Mouse (Mus musculus) embryonic facial prominence, embryonic 15.5 days (tissue): ENCODE measurements around the gene Ankrd13a. TPM values are rescaled to one million over a fixed set of nuclear protein-coding genes. Genes with fewer than 3 reads are reported as not detected.

Experiments
- ATAC-seq: fragments of 200-750 bp; cut with Nextera tagmentation; 2 replicates; pipeline ENCODE4 v1.8.0; 2017; ENCODE audit warnings: low read depth, moderate TSS enrichment; ENCODE audit not compliant: insufficient number of reproducible peaks, low FRiP score, low TSS enrichment
- H3K27ac ChIP-seq: fragments of 300-500 bp; sonication (generic); replicated peaks from 2 replicates; pipeline ENCODE4 v1.5.1; 2015; ENCODE audit warnings: mild to moderate bottlenecking, inconsistent platforms
- H3K27me3 ChIP-seq: fragments of 300-500 bp; sonication (generic); 2 replicates; pipeline ENCODE4 v1.6.1; 2015; ENCODE audit warnings: inconsistent platforms
- H3K36me3 ChIP-seq: fragments of 300-500 bp; sonication (generic); 2 replicates; pipeline ENCODE4 v1.6.1; 2015; ENCODE audit warnings: mild to moderate bottlenecking, inconsistent platforms
- H3K4me1 ChIP-seq: fragments of 300-500 bp; sonication (generic); 2 replicates; pipeline ENCODE4 v1.6.1; 2015; ENCODE audit warnings: inconsistent platforms
- H3K4me2 ChIP-seq: fragments of 300-500 bp; sonication (generic); replicated peaks from 2 replicates; pipeline ENCODE4 v1.6.1; 2015; ENCODE audit warnings: mild to moderate bottlenecking, inconsistent platforms
- H3K4me3 ChIP-seq: fragments of 300-500 bp; sonication (generic); replicated peaks from 2 replicates; pipeline ENCODE4 v1.5.1; 2015; ENCODE audit warnings: mild to moderate bottlenecking, inconsistent platforms
- H3K9ac ChIP-seq: fragments of 300-500 bp; sonication (generic); 2 replicates; pipeline ENCODE4 v1.6.1; 2015; ENCODE audit warnings: inconsistent platforms
- H3K9me3 ChIP-seq: fragments of 300-500 bp; sonication (generic); replicated peaks from 2 replicates; pipeline ENCODE4 v1.6.1; 2016; ENCODE audit warnings: inconsistent platforms
- WGBS: fragments of 180-500 bp; shearing (Covaris S2); methylation state at CpG from one replicate; pipeline ENCODE4 v1.1.7; 2015; 5-methylcytosine and 5-hydroxymethylcytosine counted together
- polyA plus RNA-seq: library from polyadenylated mRNA; unstranded; fragments of >200 nt; fragmentation: Nextera tagmentation; extraction: Ambion mirVana; gene quantifications from 2 replicates; pipeline ENCODE4 v1.2.1, GENCODE M21; 2015

Gene Ankrd13a
- polyA plus RNA-seq, 1 experiment from 2014 or later: 54.9 TPM

DNA sequence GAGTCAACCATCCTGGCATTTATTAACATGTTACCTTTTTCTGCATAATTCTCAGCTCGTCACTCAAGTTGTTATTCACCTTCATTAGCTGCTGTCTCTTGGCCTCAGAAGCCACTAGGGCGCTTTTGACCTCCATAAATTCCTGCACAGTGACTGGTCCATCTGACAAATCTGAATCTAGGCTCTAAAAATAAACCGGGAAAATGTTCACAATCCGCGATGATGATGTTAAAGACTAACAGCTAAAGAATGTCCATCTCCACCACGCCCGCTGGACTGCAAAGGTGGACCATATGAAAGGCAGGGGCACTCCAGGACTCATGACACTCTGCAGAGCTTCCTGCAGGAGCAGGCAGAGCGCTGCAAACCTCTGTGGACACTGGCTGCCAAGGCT is 30.8 kb upstream of the Ankrd13a start:
- H3K27ac ChIP-seq: no peak overlapping the region
- no peaks in the 10 kb centered on the region for H3K9me3 ChIP-seq
- H3K4me3 ChIP-seq: no peak overlapping the region
- no peak overlapping the region for H3K4me2 ChIP-seq
- H3K27me3 ChIP-seq: no peaks in the 10 kb centered on the region
- 94% methylated on average over 8 of the region's 8 CpGs for WGBS
- 0 out of 2 replicates have a peak, but pooled peaks cover 7% of the 10 kb centered on the region for H3K4me1 ChIP-seq
- no peak for ATAC-seq
- no peak overlapping the region for H3K9ac ChIP-seq
- H3K36me3 ChIP-seq: peaks cover 79% of the 10 kb centered on the region

DNA sequence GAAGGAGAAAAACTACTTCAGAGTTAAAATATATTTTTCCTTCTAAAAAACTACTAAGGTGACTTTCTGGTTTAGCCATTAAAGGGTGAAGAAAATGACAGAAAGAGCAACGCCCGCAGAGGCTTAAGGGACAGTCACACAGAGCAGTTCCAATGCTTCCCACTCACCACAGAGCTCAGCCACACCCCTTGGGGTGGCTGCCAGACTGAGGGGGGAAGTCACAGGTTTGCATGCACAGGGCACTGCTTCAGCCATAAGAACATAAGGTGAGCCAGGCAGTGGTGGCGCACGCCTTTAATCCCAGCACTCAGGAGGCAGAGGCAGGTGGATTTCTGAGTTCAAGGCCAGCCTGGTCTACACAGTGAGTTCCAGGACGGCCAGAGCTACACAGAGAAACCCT is 28.9 kb upstream of the Ankrd13a start:
- 80% methylated on average over 5 of the region's 5 CpGs for WGBS
- no peak overlapping the region for H3K4me2 ChIP-seq
- no peak overlapping the region for H3K4me3 ChIP-seq
- H3K27ac ChIP-seq: no peak overlapping the region
- H3K9me3 ChIP-seq: no peaks in the 10 kb centered on the region
- ATAC-seq: no peak
- no peaks in the 10 kb centered on the region for H3K27me3 ChIP-seq
- H3K4me1 ChIP-seq: no peaks in the 10 kb centered on the region
- H3K36me3 ChIP-seq: peaks cover 82% of the 10 kb centered on the region
- H3K9ac ChIP-seq: no peak overlapping the region

DNA sequence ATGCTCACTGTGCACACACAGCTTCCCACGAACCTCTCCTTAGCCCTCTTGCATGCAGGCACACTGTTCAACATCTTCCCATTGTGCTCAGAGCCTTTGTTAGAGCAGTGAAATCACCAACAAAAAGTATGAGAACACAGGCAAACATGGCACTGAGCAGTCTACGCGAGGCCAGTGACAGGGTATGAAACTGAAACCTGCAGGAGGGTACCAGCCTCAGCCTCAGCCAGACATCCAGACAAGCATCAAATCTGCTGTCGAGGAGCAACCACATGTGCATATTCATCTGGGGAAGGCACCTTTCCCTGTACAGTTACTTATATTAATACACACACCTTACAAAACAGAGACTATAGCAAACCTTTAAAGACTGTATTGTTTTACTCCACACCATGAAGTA is 27.6 kb upstream of the Ankrd13a start:
- Histone ChIP-seq H3K9ac (no peak overlapping the region), H3K4me1 (no peaks in the 10 kb centered on the region), H3K4me3 (no peak overlapping the region), H3K9me3 (no peaks in the 10 kb centered on the region), H3K4me2 (no peak overlapping the region), H3K27me3 (no peaks in the 10 kb centered on the region), H3K36me3 (peaks cover 81% of the 10 kb centered on the region), H3K27ac (no peak overlapping the region)
- WGBS: 88% methylated on average over 4 of the region's 4 CpGs
- no peak for ATAC-seq

DNA sequence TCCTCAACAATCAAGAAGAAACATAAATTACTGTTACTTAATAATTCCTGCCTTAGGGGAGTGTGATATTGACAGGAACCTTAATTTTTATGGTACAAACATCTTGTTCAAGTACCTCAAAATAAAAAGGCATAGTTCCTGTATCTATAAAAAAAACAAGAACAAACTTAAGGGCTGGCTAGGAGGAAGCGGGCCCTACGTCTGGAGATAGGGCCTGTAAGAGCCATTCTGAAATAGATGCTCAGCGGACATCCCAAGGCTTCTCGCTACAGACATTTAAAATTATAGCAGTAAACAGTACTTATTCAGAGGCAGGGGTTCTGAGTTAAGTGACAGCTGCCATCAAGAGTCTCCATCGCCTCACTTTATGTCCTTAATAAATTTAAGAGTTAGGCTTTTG is 27.0 kb upstream of the Ankrd13a start:
- H3K4me2 ChIP-seq: no peak overlapping the region
- peaks cover 81% of the 10 kb centered on the region for H3K36me3 ChIP-seq
- H3K4me1 ChIP-seq: no peaks in the 10 kb centered on the region
- H3K27me3 ChIP-seq: no peaks in the 10 kb centered on the region
- no peak overlapping the region for H3K27ac ChIP-seq
- H3K9ac ChIP-seq: no peak overlapping the region
- no peak overlapping the region for H3K4me3 ChIP-seq
- no peaks in the 10 kb centered on the region for H3K9me3 ChIP-seq
- 91% methylated on average over 5 of the region's 5 CpGs for WGBS
- no peak for ATAC-seq

DNA sequence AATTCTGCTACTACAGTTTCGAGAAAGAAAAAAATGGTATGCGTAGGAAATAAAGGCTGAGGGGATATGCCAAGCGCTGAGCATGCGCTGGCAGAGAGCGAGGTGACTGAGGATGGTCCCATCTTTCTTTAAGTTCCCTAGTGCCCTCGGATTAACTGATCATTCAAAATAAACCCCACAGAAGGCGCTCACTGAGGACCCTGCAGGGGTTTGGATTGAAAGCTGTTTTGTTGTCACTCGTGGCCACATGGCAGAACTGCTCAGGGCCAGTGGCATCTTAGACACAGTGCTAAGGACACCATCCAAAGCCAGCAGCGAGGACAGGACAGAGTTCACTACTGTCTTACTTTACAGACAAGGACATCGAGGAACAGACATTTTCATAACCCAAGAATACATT is 24.2 kb upstream of the Ankrd13a start:
- Histone ChIP-seq H3K36me3 (peaks cover 77% of the 10 kb centered on the region), H3K4me3 (no peak overlapping the region), H3K27ac (no peak overlapping the region), H3K4me2 (no peak overlapping the region), H3K9ac (no peak overlapping the region), H3K9me3 (no peaks in the 10 kb centered on the region), H3K27me3 (no peaks in the 10 kb centered on the region), H3K4me1 (no peaks in the 10 kb centered on the region)
- no peak for ATAC-seq
- 86% methylated on average over 10 of the region's 10 CpGs for WGBS

DNA sequence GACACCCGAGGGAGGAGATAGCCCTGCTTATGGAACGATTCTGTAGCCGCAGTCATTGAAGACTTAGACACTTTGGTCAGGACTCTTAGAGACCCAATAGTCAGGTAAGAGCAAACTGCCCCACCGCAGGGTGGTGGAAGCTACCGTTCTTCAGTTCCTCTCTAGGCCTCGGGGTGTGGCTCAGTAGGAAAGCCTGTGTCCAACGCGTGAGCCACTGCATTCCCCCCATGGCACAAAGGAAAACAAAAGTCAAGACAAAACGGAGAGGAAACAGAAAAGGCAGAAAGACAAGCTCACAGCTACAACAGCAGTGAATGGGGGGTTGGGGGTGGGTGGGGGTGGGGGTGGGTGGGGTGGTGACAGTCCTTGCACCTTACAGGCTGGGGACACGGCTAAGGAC is 22.1 kb upstream of the Ankrd13a start:
- Histone ChIP-seq H3K4me2 (no peak overlapping the region), H3K4me3 (no peak overlapping the region), H3K27ac (no peak overlapping the region), H3K9ac (no peak overlapping the region), H3K27me3 (no peaks in the 10 kb centered on the region), H3K9me3 (no peaks in the 10 kb centered on the region), H3K36me3 (peaks cover 84% of the 10 kb centered on the region), H3K4me1 (no peaks in the 10 kb centered on the region)
- ATAC-seq: no peak
- WGBS: 86% methylated on average over 10 of the region's 10 CpGs

DNA sequence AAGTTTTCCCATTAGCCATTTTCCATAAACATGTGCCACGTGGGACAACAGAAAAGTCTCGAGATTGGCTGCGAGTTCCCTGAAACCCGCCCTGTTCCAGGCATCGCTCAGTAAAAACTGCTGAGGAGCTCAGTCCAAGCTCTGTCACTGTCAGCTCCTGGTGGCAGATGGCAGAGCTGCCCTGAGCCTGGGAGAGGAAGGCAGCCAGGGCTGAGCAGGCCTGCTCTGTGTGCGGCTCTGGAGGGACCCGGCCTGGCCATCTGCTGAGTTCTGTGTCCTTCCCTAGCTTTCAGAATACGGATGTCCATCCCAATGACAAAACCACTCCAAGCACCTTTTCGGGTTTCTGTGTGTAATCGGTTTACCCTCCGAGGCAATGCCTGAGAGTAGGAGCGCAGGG is 21.1 kb upstream of the Ankrd13a start:
- no peak overlapping the region for H3K4me3 ChIP-seq
- H3K4me2 ChIP-seq: no peak overlapping the region
- H3K4me1 ChIP-seq: no peaks in the 10 kb centered on the region
- 89% methylated on average over 12 of the region's 12 CpGs for WGBS
- H3K9ac ChIP-seq: no peak overlapping the region
- H3K27me3 ChIP-seq: no peaks in the 10 kb centered on the region
- no peaks in the 10 kb centered on the region for H3K9me3 ChIP-seq
- no peak overlapping the region for H3K27ac ChIP-seq
- no peak for ATAC-seq
- H3K36me3 ChIP-seq: peaks cover 83% of the 10 kb centered on the region

DNA sequence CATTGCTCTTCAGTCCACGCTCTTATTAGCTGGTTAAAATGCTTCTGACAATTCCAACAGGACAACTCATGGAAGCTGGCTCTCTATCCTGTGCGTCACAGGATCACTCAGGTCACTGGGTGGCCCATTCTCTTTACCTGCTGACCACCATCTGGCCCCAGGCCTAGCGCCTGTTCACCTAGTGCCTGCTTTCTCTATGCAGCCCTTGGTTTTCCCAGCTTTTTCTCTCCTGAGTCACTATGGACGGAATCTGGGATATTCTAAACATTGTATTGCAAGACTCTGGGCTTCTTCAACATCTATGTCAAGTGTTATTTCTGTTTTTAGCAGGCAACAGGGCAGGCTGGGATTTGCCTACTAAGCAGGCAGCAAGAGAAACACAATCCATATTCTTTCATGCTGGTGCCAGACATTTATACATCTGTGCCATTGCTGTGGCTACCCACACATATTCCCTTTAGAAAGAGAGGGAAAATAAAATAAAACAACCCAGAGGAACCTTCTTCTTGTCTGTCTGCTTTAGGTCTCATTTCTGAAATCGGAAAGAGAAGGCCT is 14.9 kb upstream of the Ankrd13a start:
- Histone ChIP-seq H3K4me2 (no peak overlapping the region), H3K4me3 (no peak overlapping the region), H3K27me3 (no peaks in the 10 kb centered on the region), H3K9ac (no peak overlapping the region), H3K4me1 (no peaks in the 10 kb centered on the region), H3K9me3 (no peaks in the 10 kb centered on the region), H3K36me3 (peaks cover 84% of the 10 kb centered on the region), H3K27ac (no peak overlapping the region)
- ATAC-seq: no peak
- 90% methylated on average over 5 of the region's 5 CpGs for WGBS

DNA sequence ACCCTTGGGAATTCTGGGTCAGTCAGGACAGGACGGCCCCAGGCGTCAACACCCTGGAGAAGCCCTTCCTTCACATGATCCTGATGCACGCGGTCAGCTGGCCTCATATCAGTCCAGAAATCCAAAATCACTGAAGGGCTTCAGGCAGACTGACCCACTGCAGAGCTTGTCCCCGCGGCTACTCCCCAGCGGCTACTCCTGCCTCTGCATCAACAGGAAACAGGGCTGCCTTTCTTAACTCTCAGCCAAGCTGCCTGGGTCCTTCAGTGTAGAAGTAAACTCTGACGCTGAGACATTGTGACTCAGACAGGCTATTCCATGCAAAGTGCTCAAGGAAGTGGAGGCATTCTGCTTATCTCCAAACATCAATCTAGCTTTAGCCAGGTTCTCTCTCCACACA is 12.5 kb upstream of the Ankrd13a start:
- Histone ChIP-seq H3K9me3 (no peaks in the 10 kb centered on the region), H3K4me2 (no peak overlapping the region), H3K9ac (no peak overlapping the region), H3K4me1 (no peaks in the 10 kb centered on the region), H3K4me3 (no peak overlapping the region), H3K27ac (no peak overlapping the region), H3K36me3 (peaks cover 79% of the 10 kb centered on the region), H3K27me3 (no peaks in the 10 kb centered on the region)
- WGBS: 90% methylated on average over 8 of the region's 8 CpGs
- ATAC-seq: no peak

DNA sequence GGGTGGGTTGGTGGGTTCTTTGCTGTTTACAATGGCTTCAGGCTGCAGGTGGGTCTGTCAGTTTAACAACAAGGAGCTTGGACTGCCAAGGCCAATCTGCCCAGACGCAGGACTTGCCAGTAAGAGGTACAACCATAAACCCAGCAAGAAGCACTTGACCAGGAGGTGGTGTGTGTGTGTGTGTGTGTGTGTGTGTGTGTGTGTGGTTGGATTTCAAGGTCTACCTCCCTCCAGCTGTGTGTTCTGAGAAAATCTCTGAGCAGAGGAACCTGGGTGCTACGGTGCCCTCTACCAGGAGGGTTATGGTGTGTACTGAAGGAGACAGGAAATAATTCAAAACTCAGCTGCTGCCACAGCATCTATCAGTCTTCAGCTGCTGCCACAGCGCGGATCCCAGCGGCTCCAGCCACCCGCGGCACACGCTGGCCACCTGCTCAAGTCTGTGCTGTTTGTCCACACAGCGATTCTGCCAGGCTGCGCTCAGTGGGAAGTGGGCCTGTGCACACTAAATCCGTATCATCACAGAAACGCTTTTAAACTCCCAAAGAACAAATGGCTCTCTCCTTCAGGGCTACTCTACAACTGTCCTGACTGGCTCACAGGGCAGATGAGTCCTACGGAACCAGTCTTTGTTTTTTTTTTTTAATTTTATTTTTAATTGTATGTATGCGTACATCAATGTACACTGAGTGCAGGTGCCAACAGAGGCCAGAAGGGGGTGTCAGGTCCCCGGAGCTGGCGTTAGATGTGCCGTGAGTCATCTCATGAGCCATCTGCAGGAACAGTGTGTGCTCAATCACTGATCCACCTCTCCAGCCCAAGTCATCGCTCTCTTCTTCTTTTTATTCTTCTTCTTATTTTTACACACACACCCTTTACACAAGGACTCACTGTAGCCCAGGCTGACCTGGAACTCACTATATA is 9.4 kb upstream of the Ankrd13a start:
- no peaks in the 10 kb centered on the region for H3K27me3 ChIP-seq
- no peak overlapping the region for H3K9ac ChIP-seq
- no peaks in the 10 kb centered on the region for H3K4me1 ChIP-seq
- ATAC-seq: no peak
- H3K9me3 ChIP-seq: no peaks in the 10 kb centered on the region
- no peak overlapping the region for H3K4me3 ChIP-seq
- H3K36me3 ChIP-seq: peaks cover 59% of the 10 kb centered on the region
- no peak overlapping the region for H3K4me2 ChIP-seq
- 82% methylated on average over 18 of the region's 18 CpGs for WGBS
- no peak overlapping the region for H3K27ac ChIP-seq

DNA sequence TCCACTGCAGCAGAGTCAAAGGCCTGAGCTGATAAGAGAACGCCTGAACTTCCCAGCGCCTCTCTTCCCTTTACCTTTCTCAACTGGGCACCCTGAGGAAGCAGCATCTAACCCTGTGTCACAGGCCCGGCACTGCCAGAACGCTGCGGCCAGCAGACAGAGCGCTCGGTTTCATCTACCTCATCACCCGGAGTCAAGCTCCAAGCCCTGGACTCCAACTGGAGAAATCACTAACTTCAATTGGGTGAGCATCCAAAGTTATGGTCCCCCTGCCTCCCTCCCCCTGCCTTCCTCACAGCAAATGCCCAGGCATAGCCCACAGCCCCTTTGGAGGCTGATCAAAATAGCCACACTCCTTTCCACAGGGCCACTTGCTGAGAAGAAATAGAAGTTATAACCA is 7.8 kb upstream of the Ankrd13a start:
- H3K36me3 ChIP-seq: peaks cover 44% of the 10 kb centered on the region
- WGBS: 86% methylated on average over 8 of the region's 8 CpGs
- no peak overlapping the region for H3K9ac ChIP-seq
- no peaks in the 10 kb centered on the region for H3K9me3 ChIP-seq
- H3K4me2 ChIP-seq: no peak overlapping the region
- H3K27ac ChIP-seq: no peak overlapping the region
- H3K4me1 ChIP-seq: peaks cover 4% of the 10 kb centered on the region; the same call in 1 of the 2 replicates
- ATAC-seq: no peak
- no peak overlapping the region for H3K4me3 ChIP-seq
- H3K27me3 ChIP-seq: no peaks in the 10 kb centered on the region

DNA sequence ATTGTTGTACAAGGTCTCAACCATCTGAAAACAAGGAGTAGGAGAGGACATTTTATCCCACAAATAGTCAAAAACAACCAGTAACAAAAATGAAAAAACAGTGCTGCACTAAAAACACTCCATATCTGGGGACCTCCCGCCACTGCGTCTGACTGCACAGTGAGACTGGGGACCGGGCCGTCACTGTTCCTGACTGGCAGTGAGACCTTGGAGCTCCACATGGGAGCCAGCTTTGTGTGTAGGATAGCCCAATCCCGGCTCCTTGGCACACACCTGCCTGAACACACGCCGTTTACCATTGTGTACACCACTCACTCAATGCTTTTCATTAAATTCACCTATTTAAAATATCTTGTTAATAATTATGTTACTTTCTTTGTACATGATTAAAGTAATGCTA is 7.3 kb upstream of the Ankrd13a start:
- H3K4me1 ChIP-seq: peaks cover 9% of the 10 kb centered on the region
- no peak overlapping the region for H3K4me2 ChIP-seq
- H3K9me3 ChIP-seq: no peaks in the 10 kb centered on the region
- no peak overlapping the region for H3K9ac ChIP-seq
- no peaks in the 10 kb centered on the region for H3K27me3 ChIP-seq
- peaks cover 40% of the 10 kb centered on the region for H3K36me3 ChIP-seq
- H3K4me3 ChIP-seq: no peak overlapping the region
- ATAC-seq: no peak
- 90% methylated on average over 7 of the region's 7 CpGs for WGBS
- H3K27ac ChIP-seq: no peak overlapping the region
